Mouse (Mus musculus): ENCODE measurements around the gene Lrrc29.

- TF ChIP-seq CTCF (IDR thresholded peaks at IDR 0.05; ENCODE audit: borderline replicate concordance, extremely low read depth, insufficient read depth, insufficient read length) (no peak), POLR2A (IDR thresholded peaks at IDR 0.05; ENCODE audit: borderline replicate concordance, extremely low read depth, insufficient read depth, insufficient read length, poor library complexity, severe bottlenecking) (no peak)
Measured at GRCm38 (mm10) chr8:105373032-105373431, 47.0 kb upstream of the Lrrc29 start, which contains the start of gene Plekhg4.

All from brain, embryonic 14.5 days (tissue).